Mouse (Mus musculus) embryonic fibroblast, embryonic 13.5 days (primary cell): ENCODE measurements at regions not wholly inside any gene's neighbourhood (a gene's known extent, or its start where the extent isn't known, plus 50 kb on each side); places are given as distances from the start of the nearest gene placed in this dataset.

Source experiments
- CTCF ChIP-seq: IDR thresholded peaks from 2 replicates; pipeline ENCODE4 v1.5.1; 2011; ENCODE audit warnings: mild to moderate bottlenecking, control low read depth, low read length, moderate library complexity, borderline replicate concordance; ENCODE audit not compliant: insufficient read depth
- POLR2A ChIP-seq: IDR thresholded peaks from 2 replicates; pipeline ENCODE4 v1.6.1; 2011; ENCODE audit warnings: low read depth, mild to moderate bottlenecking, control low read depth, low read length, moderate library complexity

DNA sequence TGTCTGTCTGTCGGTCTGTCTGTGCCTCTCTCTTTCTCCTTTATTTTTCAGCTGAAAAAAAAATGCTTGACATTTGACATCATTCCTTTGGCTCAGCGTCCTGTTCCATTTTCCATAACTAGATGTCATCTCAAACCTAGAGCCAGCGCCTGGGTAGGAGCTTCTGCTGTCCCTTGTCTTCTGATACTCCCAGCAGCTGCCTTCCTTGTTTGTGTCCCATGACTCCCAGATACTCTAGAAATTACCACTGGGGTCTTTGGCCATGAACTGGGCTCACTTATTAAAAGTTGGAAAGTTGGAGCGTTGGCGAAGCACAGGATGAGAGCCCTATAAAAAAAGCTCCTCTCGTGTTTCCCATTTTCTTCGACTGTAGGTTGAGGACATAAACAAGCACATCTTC is 260.4 kb downstream of the Foxo1 start:
- TF ChIP-seq POLR2A, result no peak
- TF ChIP-seq CTCF, result no peak
